Mouse (Mus musculus): ENCODE data around the gene AI464131. TPM values are rescaled to one million over a fixed set of nuclear protein-coding genes. Genes with fewer than 3 reads are reported as not detected.

The AI464131 gene
- total and polyA plus RNA-seq, 3 experiments: 3.1 to 7.3 (median 4.4) TPM

- no peaks in the 10 kb centered on the region for H3K9me3 ChIP-seq (replicated peaks)
- H3K4me3 ChIP-seq (ENCODE audit: low read depth, low read length): no peak overlapping the region
- TF ChIP-seq GATA1 (IDR thresholded peaks at IDR 0.05; ENCODE audit: borderline replicate concordance, low read length): no peak
- no peak for TF ChIP-seq CTCF (IDR thresholded peaks at IDR 0.05; ENCODE audit: low read depth, low read length)
- TF ChIP-seq TAL1 (conservative IDR thresholded peaks at IDR 0.05; ENCODE audit: low read depth, low read length): no peak
- TF ChIP-seq GATA2 (IDR thresholded peaks at IDR 0.05; ENCODE audit: borderline replicate concordance, low read depth, low read length): no peak
- no peak for TF ChIP-seq POLR2AphosphoS5 (IDR thresholded peaks at IDR 0.05; ENCODE audit: insufficient replicate concordance, low read depth, low read length)
- ATAC-seq (ENCODE audit: extremely low read depth, insufficient number of reproducible peaks, low FRiP score, poor library complexity, severe bottlenecking) (no peak), DNase-seq (ENCODE audit: low spot score) (no peak)
- H3K27me3 ChIP-seq (ENCODE audit: insufficient read depth, low read length): peaks cover 32% of the 10 kb centered on the region
- H3K4me1 ChIP-seq (ENCODE audit: insufficient read depth, low read depth, low read length): peaks cover 2% of the 10 kb centered on the region; the same call in 1 of the 2 replicates
- H3K36me3 ChIP-seq (replicated peaks): no peaks in the 10 kb centered on the region
These were observed 19.3 kb upstream of the AI464131 start for GRCm38 (mm10) chr4:41522136-41522535.

- H3K36me3 ChIP-seq (replicated peaks): no peaks in the 10 kb centered on the region
- no peak overlapping the region for H3K4me3 ChIP-seq (ENCODE audit: low read depth, low read length)
- peaks cover 2% of the 10 kb centered on the region; the same call in 1 of the 2 replicates for H3K4me1 ChIP-seq (ENCODE audit: insufficient read depth, low read depth, low read length)
- peaks cover 30% of the 10 kb centered on the region for H3K27me3 ChIP-seq (ENCODE audit: insufficient read depth, low read length)
- H3K9me3 ChIP-seq (replicated peaks): no peaks in the 10 kb centered on the region
- DNase-seq (ENCODE audit: low spot score): no peak
- TF ChIP-seq TAL1 (conservative IDR thresholded peaks at IDR 0.05; ENCODE audit: low read depth, low read length) (no peak), GATA1 (IDR thresholded peaks at IDR 0.05; ENCODE audit: borderline replicate concordance, low read length) (no peak), GATA2 (IDR thresholded peaks at IDR 0.05; ENCODE audit: borderline replicate concordance, low read depth, low read length) (no peak), CTCF (IDR thresholded peaks at IDR 0.05; ENCODE audit: low read depth, low read length) (no peak), POLR2AphosphoS5 (IDR thresholded peaks at IDR 0.05; ENCODE audit: insufficient replicate concordance, low read depth, low read length) (no peak)
- ATAC-seq (ENCODE audit: extremely low read depth, insufficient number of reproducible peaks, low FRiP score, poor library complexity, severe bottlenecking): no peak
These were observed 17.8 kb upstream of the AI464131 start for GRCm38 (mm10) chr4:41520641-41521040.

- Histone ChIP-seq H3K9me3 (replicated peaks) (no peaks in the 10 kb centered on the region), H3K36me3 (replicated peaks) (no peaks in the 10 kb centered on the region), H3K4me3 (ENCODE audit: low read depth, low read length) (no peak overlapping the region), H3K27me3 (ENCODE audit: insufficient read depth, low read length) (peaks cover 21% of the 10 kb centered on the region; the same call in 1 of the 2 replicates), H3K4me1 (ENCODE audit: insufficient read depth, low read depth, low read length) (peaks cover 2% of the 10 kb centered on the region; the same call in 1 of the 2 replicates)
- TF ChIP-seq GATA2 (IDR thresholded peaks at IDR 0.05; ENCODE audit: borderline replicate concordance, low read depth, low read length) (no peak), POLR2AphosphoS5 (IDR thresholded peaks at IDR 0.05; ENCODE audit: insufficient replicate concordance, low read depth, low read length) (no peak), GATA1 (IDR thresholded peaks at IDR 0.05; ENCODE audit: borderline replicate concordance, low read length) (no peak), TAL1 (conservative IDR thresholded peaks at IDR 0.05; ENCODE audit: low read depth, low read length) (no peak), CTCF (IDR thresholded peaks at IDR 0.05; ENCODE audit: low read depth, low read length) (no peak)
- no peak for DNase-seq (ENCODE audit: low spot score)
- ATAC-seq (ENCODE audit: extremely low read depth, insufficient number of reproducible peaks, low FRiP score, poor library complexity, severe bottlenecking): no peak
These were observed 16.3 kb upstream of the AI464131 start for GRCm38 (mm10) chr4:41519195-41519594.

- no peak for DNase-seq (ENCODE audit: low spot score)
- H3K27me3 ChIP-seq (ENCODE audit: insufficient read depth, low read length): peaks cover 19% of the 10 kb centered on the region; the same call in 1 of the 2 replicates
- ATAC-seq (ENCODE audit: extremely low read depth, insufficient number of reproducible peaks, low FRiP score, poor library complexity, severe bottlenecking): no peak
- TF ChIP-seq CTCF (IDR thresholded peaks at IDR 0.05; ENCODE audit: low read depth, low read length) (no peak), GATA2 (IDR thresholded peaks at IDR 0.05; ENCODE audit: borderline replicate concordance, low read depth, low read length) (no peak), GATA1 (IDR thresholded peaks at IDR 0.05; ENCODE audit: borderline replicate concordance, low read length) (no peak), POLR2AphosphoS5 (IDR thresholded peaks at IDR 0.05; ENCODE audit: insufficient replicate concordance, low read depth, low read length) (no peak), TAL1 (conservative IDR thresholded peaks at IDR 0.05; ENCODE audit: low read depth, low read length) (no peak)
- H3K4me3 ChIP-seq (ENCODE audit: low read depth, low read length): no peak overlapping the region
- H3K9me3 ChIP-seq (replicated peaks): no peaks in the 10 kb centered on the region
- no peaks in the 10 kb centered on the region for H3K36me3 ChIP-seq (replicated peaks)
- H3K4me1 ChIP-seq (ENCODE audit: insufficient read depth, low read depth, low read length): peaks cover 2% of the 10 kb centered on the region; the same call in 1 of the 2 replicates
These were observed 15.5 kb upstream of the AI464131 start for GRCm38 (mm10) chr4:41518349-41518748.

DNA sequence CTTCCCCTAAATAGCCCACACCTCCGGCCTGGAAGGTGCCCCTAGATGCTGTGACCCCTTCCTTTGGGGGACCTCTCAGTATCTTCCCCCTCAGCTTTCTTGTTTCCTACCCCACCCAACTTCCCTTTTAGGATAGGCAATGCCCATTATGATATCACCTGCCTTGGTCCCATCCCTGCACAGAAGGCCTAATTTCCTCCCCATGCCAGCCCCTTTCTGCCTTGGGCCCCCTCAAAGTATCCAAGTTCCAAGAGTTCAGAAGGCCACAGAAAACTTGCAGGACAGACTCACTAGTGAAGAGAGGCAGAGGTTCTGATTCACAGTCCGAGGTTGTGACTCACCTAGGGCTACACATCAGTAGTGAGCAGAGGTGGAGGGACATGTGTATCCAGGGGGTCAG, 14.4 kb upstream of the AI464131 start, which contains the start of gene 1110017D15Rik:
1110017D15Rik (minus strand) TSS at position 101 of the 400 bp plus-strand sequence.
- DNase-seq (ENCODE audit: low spot score) (no peak), ATAC-seq (ENCODE audit: extremely low read depth, insufficient number of reproducible peaks, low FRiP score, poor library complexity, severe bottlenecking) (no peak)
- Histone ChIP-seq H3K9me3 (replicated peaks) (no peaks in the 10 kb centered on the region), H3K27me3 (ENCODE audit: insufficient read depth, low read length) (peaks cover 22% of the 10 kb centered on the region), H3K36me3 (replicated peaks) (no peaks in the 10 kb centered on the region), H3K4me3 (ENCODE audit: low read depth, low read length) (no peak within 1 kb of the TSS), H3K4me1 (ENCODE audit: insufficient read depth, low read depth, low read length) (peaks cover 2% of the 10 kb centered on the region; the same call in 1 of the 2 replicates)
- TF ChIP-seq CTCF (IDR thresholded peaks at IDR 0.05; ENCODE audit: low read depth, low read length) (no peak), GATA2 (IDR thresholded peaks at IDR 0.05; ENCODE audit: borderline replicate concordance, low read depth, low read length) (no peak), TAL1 (conservative IDR thresholded peaks at IDR 0.05; ENCODE audit: low read depth, low read length) (no peak), GATA1 (IDR thresholded peaks at IDR 0.05; ENCODE audit: borderline replicate concordance, low read length) (no peak), POLR2AphosphoS5 (IDR thresholded peaks at IDR 0.05; ENCODE audit: insufficient replicate concordance, low read depth, low read length) (no peak)

DNA sequence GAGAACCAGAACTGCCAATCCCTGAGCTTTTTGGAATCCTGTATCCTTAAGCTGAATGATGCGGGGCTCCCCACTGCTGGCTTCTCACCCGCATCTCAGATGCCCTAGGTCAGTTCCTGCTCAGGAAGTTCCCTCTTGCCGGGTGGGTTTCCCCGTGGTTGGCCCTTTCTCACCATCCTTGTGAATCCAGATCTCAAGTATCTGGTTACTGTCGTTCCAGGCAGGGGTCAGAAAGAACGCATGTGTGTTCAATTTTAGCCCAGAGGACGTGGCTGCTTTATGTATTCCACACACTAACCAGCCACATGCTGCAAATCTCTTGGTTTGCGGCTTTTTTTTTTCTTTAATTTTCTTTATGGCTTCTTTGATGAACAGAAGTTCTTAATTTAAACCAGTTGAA, 10.8 kb upstream of the AI464131 start:
- TF ChIP-seq GATA1 (IDR thresholded peaks at IDR 0.05; ENCODE audit: borderline replicate concordance, low read length) (no peak), POLR2AphosphoS5 (IDR thresholded peaks at IDR 0.05; ENCODE audit: insufficient replicate concordance, low read depth, low read length) (no peak), TAL1 (conservative IDR thresholded peaks at IDR 0.05; ENCODE audit: low read depth, low read length) (no peak), CTCF (IDR thresholded peaks at IDR 0.05; ENCODE audit: low read depth, low read length) (no peak), GATA2 (IDR thresholded peaks at IDR 0.05; ENCODE audit: borderline replicate concordance, low read depth, low read length) (no peak)
- Histone ChIP-seq H3K27me3 (ENCODE audit: insufficient read depth, low read length) (peaks cover 21% of the 10 kb centered on the region), H3K4me3 (ENCODE audit: low read depth, low read length) (no peak overlapping the region), H3K9me3 (replicated peaks) (no peaks in the 10 kb centered on the region), H3K4me1 (ENCODE audit: insufficient read depth, low read depth, low read length) (peaks cover 2% of the 10 kb centered on the region; the same call in 1 of the 2 replicates), H3K36me3 (replicated peaks) (no peaks in the 10 kb centered on the region)
- DNase-seq (ENCODE audit: low spot score) (no peak), ATAC-seq (ENCODE audit: extremely low read depth, insufficient number of reproducible peaks, low FRiP score, poor library complexity, severe bottlenecking) (no peak)

Measured in G1E (cell line).